Mouse (Mus musculus): Measurements from ENCODE around the gene Perm1. TPM values are rescaled to one million over a fixed set of nuclear protein-coding genes. Genes with fewer than 3 reads are reported as not detected.

The Perm1 gene
- polyA plus RNA-seq, 1 experiment = 0.65 TPM

DNA sequence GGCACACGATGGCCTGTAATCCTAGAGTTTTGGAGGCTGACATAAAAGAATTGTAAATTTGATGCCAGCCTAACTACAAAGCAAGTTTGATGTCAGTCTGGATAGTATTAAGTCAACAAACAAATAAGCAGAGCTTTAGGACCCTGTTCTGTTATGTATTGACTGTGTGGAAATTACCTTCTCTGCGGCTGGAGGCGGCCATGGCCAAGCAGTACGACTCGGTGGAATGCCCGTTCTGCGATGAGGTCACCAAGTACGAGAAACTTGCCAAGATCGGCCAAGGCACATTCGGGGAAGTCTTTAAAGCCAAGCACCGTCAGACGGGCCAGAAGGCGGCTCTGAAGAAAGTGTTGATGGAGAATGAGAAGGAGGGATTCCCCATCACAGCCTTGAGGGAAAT lies 2.5 kb upstream of the Perm1 start:
- no peak overlapping the region for H3K4me3 ChIP-seq (ENCODE audit: insufficient read depth, low read length)
- no peaks in the 10 kb centered on the region for H3K4me1 ChIP-seq (ENCODE audit: control insufficient read depth, insufficient read depth, low read length)
- TF ChIP-seq POLR2A (IDR thresholded peaks at IDR 0.05; ENCODE audit: extremely low read depth, insufficient read depth, low read length) = no peak
- H3K27ac ChIP-seq (ENCODE audit: insufficient read depth, low read length) = no peak overlapping the region

DNA sequence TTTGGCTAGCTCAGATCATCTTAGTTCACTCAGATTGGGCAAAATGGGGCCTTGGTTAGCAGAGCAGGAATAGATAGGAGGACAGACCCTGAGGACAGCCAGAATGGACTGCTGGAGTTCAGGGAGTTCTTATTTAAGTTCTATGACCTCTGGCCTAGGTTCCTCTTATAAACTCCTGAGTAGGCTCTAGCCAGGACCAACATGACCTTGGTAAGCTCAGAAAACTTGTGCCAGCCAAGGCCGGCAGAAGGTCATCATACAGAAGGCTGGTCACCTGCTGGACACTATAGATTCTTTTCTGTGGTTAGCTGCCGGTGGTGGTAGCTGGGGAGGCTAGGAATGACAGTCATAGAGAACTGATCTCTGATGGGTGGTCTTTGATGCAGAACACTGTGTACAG lies 528 bp downstream of the Perm1 start:
- H3K27ac ChIP-seq (ENCODE audit: insufficient read depth, low read length) = no peak overlapping the region
- TF ChIP-seq POLR2A (IDR thresholded peaks at IDR 0.05; ENCODE audit: extremely low read depth, insufficient read depth, low read length) (no peak), CTCF (IDR thresholded peaks at IDR 0.05; ENCODE audit: extremely low read depth, insufficient read depth, low read length) (no peak)
- no peak overlapping the region for H3K4me3 ChIP-seq (ENCODE audit: insufficient read depth, low read length)
- H3K4me1 ChIP-seq (ENCODE audit: control insufficient read depth, insufficient read depth, low read length) = no peaks in the 10 kb centered on the region

DNA sequence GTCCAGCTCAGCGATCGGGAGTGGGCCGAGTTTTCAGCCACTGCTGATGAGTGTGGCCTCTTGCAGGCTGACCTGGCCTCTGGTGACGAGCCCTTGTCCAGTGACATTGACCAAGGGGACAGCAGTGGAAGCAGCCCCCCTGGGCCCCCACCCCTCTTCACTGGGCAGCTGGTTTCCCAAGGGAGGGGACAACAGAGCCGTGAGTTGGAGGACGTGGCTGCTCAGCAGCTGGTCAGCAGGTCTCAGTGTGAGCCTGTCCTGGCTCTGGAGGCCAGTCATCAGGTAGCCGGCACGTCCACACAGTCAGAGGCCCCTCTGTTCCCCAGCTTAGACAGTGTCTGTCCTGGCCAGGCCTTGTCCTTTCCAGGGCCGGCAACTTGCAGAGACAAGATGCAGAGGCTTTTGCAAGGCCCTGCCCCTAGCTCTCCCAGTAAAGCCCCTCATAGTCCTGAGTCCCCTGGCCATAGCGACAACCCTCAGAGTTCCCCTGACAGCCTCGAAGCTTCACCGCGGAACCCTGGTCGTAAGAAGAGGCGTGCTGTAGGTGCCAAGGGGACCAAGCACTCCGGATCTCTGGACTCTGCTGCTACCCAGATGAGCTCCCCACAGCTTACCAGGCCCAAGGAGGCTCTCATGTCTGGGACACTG lies 1.5 kb downstream of the Perm1 start:
- Histone ChIP-seq H3K4me1 (ENCODE audit: control insufficient read depth, insufficient read depth, low read length) (no peaks in the 10 kb centered on the region), H3K27ac (ENCODE audit: insufficient read depth, low read length) (no peak overlapping the region), H3K4me3 (ENCODE audit: insufficient read depth, low read length) (no peak overlapping the region)
- TF ChIP-seq CTCF (IDR thresholded peaks at IDR 0.05; ENCODE audit: extremely low read depth, insufficient read depth, low read length) (no peak), POLR2A (IDR thresholded peaks at IDR 0.05; ENCODE audit: extremely low read depth, insufficient read depth, low read length) (no peak)

DNA sequence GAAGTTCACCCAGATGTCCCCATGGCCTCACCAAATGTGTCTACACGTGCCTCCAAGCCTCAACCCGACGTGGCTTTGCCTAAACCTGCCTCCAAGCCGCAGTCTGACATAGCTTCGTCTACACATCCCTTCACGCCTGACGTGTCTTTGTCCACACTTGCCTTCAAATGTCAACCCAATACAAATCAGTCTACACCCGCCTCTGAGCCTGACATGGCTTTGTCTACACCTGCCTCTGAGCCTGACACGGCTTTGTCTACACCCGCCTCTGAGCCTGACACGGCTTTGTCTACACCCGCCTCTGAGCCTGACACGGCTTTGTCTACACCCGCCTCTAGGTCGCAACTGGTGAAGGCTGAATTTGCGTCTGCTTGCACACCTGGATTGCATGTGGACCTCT lies 2.2 kb downstream of the Perm1 start:
- Histone ChIP-seq H3K4me1 (ENCODE audit: control insufficient read depth, insufficient read depth, low read length) (no peaks in the 10 kb centered on the region), H3K4me3 (ENCODE audit: insufficient read depth, low read length) (no peak overlapping the region), H3K27ac (ENCODE audit: insufficient read depth, low read length) (no peak overlapping the region)
- TF ChIP-seq CTCF (IDR thresholded peaks at IDR 0.05; ENCODE audit: extremely low read depth, insufficient read depth, low read length) (no peak), POLR2A (IDR thresholded peaks at IDR 0.05; ENCODE audit: extremely low read depth, insufficient read depth, low read length) (no peak)

DNA sequence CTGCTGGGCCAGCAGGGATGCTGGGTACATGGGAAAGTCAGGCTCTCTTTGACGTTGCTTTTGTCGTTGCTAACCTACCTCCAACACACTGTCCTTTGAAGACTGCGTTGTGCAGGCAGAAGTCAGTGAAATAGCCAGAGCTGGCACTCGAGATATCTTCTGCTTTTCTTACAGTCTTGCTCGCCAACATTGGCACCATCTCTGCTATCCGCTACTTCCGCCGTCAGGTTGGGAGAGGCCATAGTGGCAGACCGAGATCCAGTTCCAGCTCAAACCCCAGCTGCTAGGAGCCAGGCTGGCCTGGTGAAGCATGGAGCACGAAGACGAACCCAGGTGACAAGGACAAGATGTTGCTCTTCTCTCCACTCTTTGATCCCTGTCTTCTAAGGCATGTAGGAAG lies 4.3 kb downstream of the Perm1 start:
- TF ChIP-seq CTCF (IDR thresholded peaks at IDR 0.05; ENCODE audit: extremely low read depth, insufficient read depth, low read length) (no peak), POLR2A (IDR thresholded peaks at IDR 0.05; ENCODE audit: extremely low read depth, insufficient read depth, low read length) (no peak)
- Histone ChIP-seq H3K4me3 (ENCODE audit: insufficient read depth, low read length) (no peak overlapping the region), H3K27ac (ENCODE audit: insufficient read depth, low read length) (no peak overlapping the region), H3K4me1 (ENCODE audit: control insufficient read depth, insufficient read depth, low read length) (no peaks in the 10 kb centered on the region)

DNA sequence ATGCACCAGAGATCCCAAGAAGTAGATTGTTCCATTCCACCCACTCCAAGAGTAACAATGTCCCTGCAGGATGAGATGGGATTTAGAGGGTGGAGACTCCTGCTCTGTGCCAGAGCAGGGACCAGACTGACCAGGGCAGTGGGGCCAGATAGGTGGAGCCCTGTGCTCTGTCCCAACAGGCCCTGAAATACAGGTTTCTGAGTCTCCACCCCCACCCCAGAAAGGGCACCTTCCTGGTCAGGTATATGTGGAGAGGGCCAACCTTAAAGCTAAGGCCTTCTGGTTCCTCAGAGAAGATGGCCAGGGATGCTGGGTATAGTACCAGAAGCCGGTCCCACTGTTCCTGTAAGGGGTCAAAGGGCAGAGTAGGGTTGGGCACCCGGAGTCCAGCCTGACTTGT lies 8.6 kb downstream of the Perm1 start:
- TF ChIP-seq POLR2A (IDR thresholded peaks at IDR 0.05; ENCODE audit: extremely low read depth, insufficient read depth, low read length) = no peak
- no peak for TF ChIP-seq CTCF (IDR thresholded peaks at IDR 0.05; ENCODE audit: extremely low read depth, insufficient read depth, low read length)
- Histone ChIP-seq H3K4me1 (ENCODE audit: control insufficient read depth, insufficient read depth, low read length) (peaks cover 4% of the 10 kb centered on the region), H3K4me3 (ENCODE audit: insufficient read depth, low read length) (no peak overlapping the region), H3K27ac (ENCODE audit: insufficient read depth, low read length) (no peak overlapping the region)

DNA sequence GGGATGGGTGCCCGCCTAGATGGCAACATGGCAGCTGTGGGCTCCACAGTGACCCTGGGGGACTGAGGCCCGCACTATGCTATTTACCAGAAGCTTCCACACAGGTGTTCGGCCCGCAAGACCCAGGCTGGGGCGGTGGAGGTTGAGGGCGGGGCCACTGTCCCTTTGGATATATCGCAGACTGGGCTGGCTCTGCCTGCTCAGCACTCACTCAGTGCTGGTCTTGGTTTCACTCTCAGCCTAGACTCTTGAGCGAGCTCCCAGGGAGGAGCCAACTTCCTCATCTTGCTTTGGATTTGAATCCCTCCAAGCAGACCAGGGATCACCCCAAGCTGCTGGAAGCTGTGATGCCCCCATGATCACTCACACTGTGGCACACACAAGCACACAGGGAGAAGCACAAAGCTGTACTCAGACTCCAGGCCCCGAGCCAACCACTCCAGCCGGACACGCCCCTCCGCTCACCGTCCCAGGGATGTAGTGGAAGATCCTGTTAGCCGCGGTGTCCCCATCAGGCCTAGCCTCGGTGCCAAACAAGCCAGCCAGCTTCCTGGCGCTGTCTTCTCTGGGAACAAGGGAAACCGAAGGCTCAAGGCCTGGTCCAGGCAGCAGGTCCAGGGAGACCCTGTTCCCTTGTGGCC lies 12.2 kb downstream of the Perm1 start:
- TF ChIP-seq CTCF (IDR thresholded peaks at IDR 0.05; ENCODE audit: extremely low read depth, insufficient read depth, low read length) (no peak), POLR2A (IDR thresholded peaks at IDR 0.05; ENCODE audit: extremely low read depth, insufficient read depth, low read length) (no peak)
- peaks cover 5% of the 10 kb centered on the region for H3K4me1 ChIP-seq (ENCODE audit: control insufficient read depth, insufficient read depth, low read length)
- H3K4me3 ChIP-seq (ENCODE audit: insufficient read depth, low read length) = no peak overlapping the region
- H3K27ac ChIP-seq (ENCODE audit: insufficient read depth, low read length) = no peak overlapping the region

DNA sequence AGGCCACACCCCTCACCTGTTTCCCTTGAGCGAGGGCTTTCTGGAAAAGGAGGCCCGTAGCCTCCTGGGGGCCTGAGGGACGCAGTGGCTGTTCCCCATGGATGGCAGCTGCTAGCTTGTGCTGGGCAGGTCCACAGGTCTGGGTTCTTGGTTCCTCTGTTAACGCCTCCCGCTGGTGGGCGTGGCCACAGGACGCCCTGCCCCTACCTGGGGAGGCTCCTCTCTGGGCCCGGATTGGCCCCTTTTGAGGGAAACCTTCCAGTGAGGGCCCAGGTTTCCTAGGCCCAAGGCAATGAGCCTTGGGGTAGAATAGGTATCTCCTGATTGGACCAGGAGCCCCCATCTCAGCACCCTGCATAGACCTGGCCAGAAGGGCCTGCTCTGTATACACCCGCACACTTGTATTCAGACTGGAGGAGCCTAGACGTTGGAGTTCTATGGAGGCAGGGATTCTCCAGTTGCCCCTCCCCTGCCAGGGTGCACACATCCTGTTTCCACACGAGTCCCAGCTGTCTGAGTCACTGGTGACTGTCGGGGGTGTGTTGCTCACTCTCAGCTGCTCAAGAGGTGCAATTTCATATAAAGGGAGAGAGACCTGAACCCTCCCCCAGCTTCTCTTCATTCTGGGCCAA lies 12.8 kb downstream of the Perm1 start:
- no peak overlapping the region for H3K4me3 ChIP-seq (ENCODE audit: insufficient read depth, low read length)
- no peak for TF ChIP-seq CTCF (IDR thresholded peaks at IDR 0.05; ENCODE audit: extremely low read depth, insufficient read depth, low read length)
- no peak for TF ChIP-seq POLR2A (IDR thresholded peaks at IDR 0.05; ENCODE audit: extremely low read depth, insufficient read depth, low read length)
- H3K4me1 ChIP-seq (ENCODE audit: control insufficient read depth, insufficient read depth, low read length) = peaks cover 5% of the 10 kb centered on the region
- H3K27ac ChIP-seq (ENCODE audit: insufficient read depth, low read length) = no peak overlapping the region

DNA sequence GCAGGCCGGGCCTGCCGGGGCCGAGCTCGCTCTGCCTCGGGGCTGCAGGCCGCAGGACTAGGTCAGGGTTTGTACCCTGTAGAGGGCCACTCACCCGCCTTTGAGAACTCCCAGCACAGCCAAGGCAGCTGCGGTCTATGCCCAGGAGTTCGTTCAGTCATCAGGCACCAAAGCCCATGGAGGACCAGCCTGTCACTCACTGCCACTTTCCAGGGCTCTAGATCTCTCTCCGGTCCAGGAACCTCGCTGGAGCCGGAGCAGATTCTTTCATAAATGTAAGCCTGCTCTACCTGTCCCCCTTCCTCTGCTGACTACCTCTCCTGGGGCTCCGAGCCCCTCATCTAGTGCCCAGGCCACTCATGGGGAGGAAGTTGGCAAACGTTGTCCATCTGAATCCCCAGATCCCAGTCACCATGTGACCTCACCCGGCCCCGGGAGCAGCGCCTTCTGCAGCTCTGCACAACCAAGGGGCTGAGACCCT lies 18.4 kb downstream of the Perm1 start:
- peak overlapping the region; percentile 93 for H3K4me3 ChIP-seq (ENCODE audit: insufficient read depth, low read length)
- TF ChIP-seq POLR2A (IDR thresholded peaks at IDR 0.05; ENCODE audit: extremely low read depth, insufficient read depth, low read length) = no peak
- TF ChIP-seq CTCF (IDR thresholded peaks at IDR 0.05; ENCODE audit: extremely low read depth, insufficient read depth, low read length) = no peak
- peaks cover 5% of the 10 kb centered on the region for H3K4me1 ChIP-seq (ENCODE audit: control insufficient read depth, insufficient read depth, low read length)
- peak overlapping the region; percentile 82; the same call in 1 of the 2 replicates for H3K27ac ChIP-seq (ENCODE audit: insufficient read depth, low read length)
